33 mouse cellular contexts compared by ENCODE assay signal in genomic region chr1:188878531-188879055, GRCm38 (mm10).
DNase-seq lines count a peak whose midpoint lies in the region; ATAC-seq and TF ChIP-seq lines count a peak whose summit lies in the region.
"Had no signal": no experiment of that assay in that cellular context is flagged by ENCODE, and none has a peak within 500 bp of the region (broad histone marks: within the 10 kb centered on the region; RNA-seq: fewer than 3 reads in every experiment).

No protein-coding gene starts in this region.

- H3K4me2 ChIP-seq in lung, postnatal 0 days (replicated peaks; ENCODE audit: low read depth, low read length): no peak overlapping the region
- H3K4me2 ChIP-seq: embryonic facial prominence, embryonic 13.5 days; forebrain, embryonic 13.5 days; heart, embryonic 12.5 days; heart, embryonic 15.5 days; hindbrain, embryonic 13.5 days had no signal

- no peaks in the 10 kb centered on the region for H3K4me1 ChIP-seq in lung, postnatal 0 days (ENCODE audit: insufficient read depth, low read depth, low read length)
- H3K4me1 ChIP-seq: embryonic facial prominence, embryonic 13.5 days; forebrain, embryonic 10.5 days; forebrain, embryonic 13.5 days; heart, embryonic 15.5 days; hindbrain, embryonic 10.5 days; hindbrain, embryonic 13.5 days had no signal

- DNase-seq in cerebellum, postnatal 10 days: peak; percentile 39 to 45
- DNase-seq in lung, postnatal 0 days (ENCODE audit: low spot score): peak; percentile 73
- no peak for DNase-seq in lung, postnatal 4 days
- peak; percentile 3 for DNase-seq in brain, adult 2 months (ENCODE audit: low read depth, low spot score)
- no peak for DNase-seq in frontal cortex, postnatal 36 days (ENCODE audit: low spot score in 2 of 2)
- DNase-seq: adrenal gland, adult 8-10 months; adrenal gland, postnatal 36 days; B cell, adult 2 months; cerebellum, adult 11-12 months; cerebellum, adult 9-10 months; embryo, embryonic 11 days; gastrocnemius, adult 2 months; gastrocnemius, postnatal 14 days; heart, adult 18-20 months; heart, postnatal 10 days; heart, postnatal 36 days had no signal

- no peak overlapping the region for H3K4me3 ChIP-seq in lung, postnatal 0 days (ENCODE audit: low read depth, low read length)
- H3K4me3 ChIP-seq: embryonic facial prominence, embryonic 10.5 days; embryonic facial prominence, embryonic 13.5 days; erythroblast, embryonic 14.5 days; forebrain, embryonic 10.5 days; forebrain, embryonic 13.5 days; gastrocnemius, adult 2 months; heart, embryonic 12.5 days; heart, embryonic 15.5 days; hindbrain, embryonic 10.5 days; hindbrain, embryonic 13.5 days had no signal

- H3K27me3 ChIP-seq in lung, postnatal 0 days (replicated peaks; ENCODE audit: insufficient read depth, low read length): no peaks in the 10 kb centered on the region
- H3K27me3 ChIP-seq: CH12.LX; forebrain, embryonic 13.5 days; heart, embryonic 12.5 days; heart, embryonic 15.5 days; hindbrain, embryonic 13.5 days; Patski had no signal

- TF ChIP-seq EP300 in lung, postnatal 0 days (IDR thresholded peaks at IDR 0.05): no peak

- no peak overlapping the region for H3K9ac ChIP-seq in lung, postnatal 0 days (replicated peaks; ENCODE audit: low read depth)
- H3K9ac ChIP-seq: embryonic facial prominence, embryonic 13.5 days; forebrain, embryonic 13.5 days; heart, embryonic 12.5 days; heart, embryonic 15.5 days; hindbrain, embryonic 13.5 days had no signal

- no peak for ATAC-seq in cerebellum, adult (ENCODE audit: insufficient number of reproducible peaks, low FRiP score, low TSS enrichment)
- ATAC-seq in lung, postnatal 0 days: peak; percentile 48; the same call in 1 of the 2 replicates
- ATAC-seq in megakaryocyte, adult 5-6 weeks (ENCODE audit: poor library complexity, severe bottlenecking): no peak
- ATAC-seq: forebrain, embryonic 13.5 days; forebrain, embryonic 16.5 days; hindbrain, embryonic 16.5 days; intestine, embryonic 16.5 days; Patski had no signal

- 78% methylated on average over 4 of the region's 4 CpGs for WGBS in lung, postnatal 0 days

- no peak for TF ChIP-seq CTCF in lung, postnatal 0 days (IDR thresholded peaks at IDR 0.05)

- H3K27ac ChIP-seq in lung, postnatal 0 days (ENCODE audit: low read length): no peak overlapping the region
- H3K27ac ChIP-seq: embryonic facial prominence, embryonic 10.5 days; embryonic facial prominence, embryonic 13.5 days; forebrain, embryonic 10.5 days; forebrain, embryonic 13.5 days; gastrocnemius, adult 2 months; heart, embryonic 15.5 days; hindbrain, embryonic 10.5 days; hindbrain, embryonic 13.5 days had no signal

- no peaks in the 10 kb centered on the region for H3K36me3 ChIP-seq in lung, postnatal 0 days (ENCODE audit: insufficient read depth, low read length)
- H3K36me3 ChIP-seq: embryonic facial prominence, embryonic 10.5 days; embryonic facial prominence, embryonic 13.5 days; forebrain, embryonic 10.5 days; G1E; heart, embryonic 12.5 days; heart, embryonic 15.5 days; hindbrain, embryonic 10.5 days; hindbrain, embryonic 13.5 days had no signal

- H3K9me3 ChIP-seq in lung, postnatal 0 days (ENCODE audit: low read length): no peaks in the 10 kb centered on the region
- H3K9me3 ChIP-seq: embryonic facial prominence, embryonic 10.5 days; embryonic facial prominence, embryonic 13.5 days; forebrain, embryonic 10.5 days; forebrain, embryonic 13.5 days; heart, embryonic 12.5 days; heart, embryonic 15.5 days; hindbrain, embryonic 10.5 days; hindbrain, embryonic 13.5 days had no signal

Comparison
In these comparisons a context has a peak if more than half of its experiments do, and no peak if none do; other contexts are left out.
1. DNase-seq: peak in cerebellum, postnatal 10 days (2 of 2), lung, postnatal 0 days (single experiment) and brain, adult 2 months (single experiment); none in lung, postnatal 4 days (0 of 2) and frontal cortex, postnatal 36 days (0 of 2).